Mouse (Mus musculus) myocyte (in vitro differentiated cells): ENCODE data around the gene St6galnac4. TPM values are rescaled to one million over a fixed set of nuclear protein-coding genes. Genes with fewer than 3 reads are reported as not detected.

Experiments
- H3K27me3 ChIP-seq: one replicate; pipeline ENCODE4 v1.6.1; 2011; ENCODE audit not compliant: control insufficient read depth, insufficient read depth, insufficient read length
- H3K36me3 ChIP-seq: one replicate; pipeline ENCODE4 v1.6.1; 2011; ENCODE audit not compliant: control insufficient read depth, insufficient read depth
- H3K4me2 ChIP-seq: one replicate; pipeline ENCODE4 v1.6.1; 2011; ENCODE audit warnings: low read depth, control low read depth
- H3K4me3 ChIP-seq: one replicate; pipeline ENCODE4 v1.5.1; 2011; ENCODE audit warnings: mild to moderate bottlenecking, control low read depth, moderate library complexity
- H3K79me2 ChIP-seq: one replicate; pipeline ENCODE4 v1.6.1; 2011; ENCODE audit not compliant: control insufficient read depth, insufficient read depth
- H3ac ChIP-seq: one replicate; pipeline ENCODE4 v1.6.1; 2011; ENCODE audit not compliant: control insufficient read depth, insufficient read length
- CEBPB ChIP-seq: IDR thresholded peaks from 2 replicates; pipeline ENCODE4 v1.6.1; 2011; ENCODE audit warnings: mild to moderate bottlenecking, moderate library complexity; ENCODE audit not compliant: poor library complexity, insufficient read depth, severe bottlenecking
- E2F4 ChIP-seq: IDR thresholded peaks from one replicate; pipeline ENCODE4 v1.6.1; 2011; ENCODE audit warnings: mild to moderate bottlenecking, control low read depth, moderate library complexity; ENCODE audit not compliant: insufficient read depth
- MAX ChIP-seq: IDR thresholded peaks from one replicate; pipeline ENCODE4 v1.6.1; 2011; ENCODE audit warnings: low read depth, mild to moderate bottlenecking, control low read depth
- MYOD1 ChIP-seq, 3 experiments: IDR thresholded peaks; one replicate each; pipeline ENCODE4 v1.6.1; 2011; ENCODE audit warnings: control low read depth in 2 of 3, low read depth in 2 of 3, mild to moderate bottlenecking in 2 of 3, moderate library complexity in 1 of 3; ENCODE audit not compliant: insufficient read length in 2 of 3, control insufficient read depth in 1 of 3
- MYOG ChIP-seq, 3 experiments: IDR thresholded peaks; one replicate each; pipeline ENCODE4 v1.6.1; 2011; ENCODE audit warnings: control low read depth in 2 of 3, low read depth in 2 of 3, mild to moderate bottlenecking in 2 of 3; ENCODE audit not compliant: insufficient read length in 2 of 3, control insufficient read depth in 1 of 3, insufficient read depth in 1 of 3
- POLR2A ChIP-seq: IDR thresholded peaks from one replicate; pipeline ENCODE4 v1.6.1; 2011; ENCODE audit warnings: low read depth, mild to moderate bottlenecking, control low read depth, moderate library complexity; ENCODE audit not compliant: insufficient read length
- POLR2AphosphoS2 ChIP-seq: IDR thresholded peaks from one replicate; pipeline ENCODE4 v1.6.1; 2011; ENCODE audit warnings: low read depth, control low read depth; ENCODE audit not compliant: insufficient read length
- REST ChIP-seq: IDR thresholded peaks from one replicate; pipeline ENCODE4 v1.6.1; 2011; ENCODE audit warnings: mild to moderate bottlenecking, control low read depth, moderate library complexity; ENCODE audit not compliant: insufficient read depth, insufficient read length
- SRF ChIP-seq: IDR thresholded peaks from one replicate; pipeline ENCODE4 v1.6.1; 2011; ENCODE audit warnings: low read depth; ENCODE audit not compliant: control insufficient read depth, insufficient read length
- TCF12 ChIP-seq: IDR thresholded peaks from one replicate; pipeline ENCODE4 v1.6.1; 2011; ENCODE audit warnings: mild to moderate bottlenecking, control low read depth; ENCODE audit not compliant: poor library complexity, insufficient read depth, severe bottlenecking
- TCF3 ChIP-seq: IDR thresholded peaks from one replicate; pipeline ENCODE4 v1.6.1; 2011; ENCODE audit warnings: low read depth, control low read depth; ENCODE audit not compliant: insufficient read length
- USF1 ChIP-seq: IDR thresholded peaks from one replicate; pipeline ENCODE4 v1.6.1; 2011; ENCODE audit warnings: low read depth, mild to moderate bottlenecking, control low read depth, moderate library complexity
- polyA plus RNA-seq: library from polyadenylated mRNA; unstranded; fragments of >200 nt; fragmentation: generic; extraction: Trizol; gene quantifications from one replicate; pipeline ENCODE4 v1.2.1, GENCODE M21; 2012; ENCODE audit warnings: missing spikeins

The St6galnac4 gene
- polyA plus RNA-seq, 1 experiment, result 75.4 TPM

DNA sequence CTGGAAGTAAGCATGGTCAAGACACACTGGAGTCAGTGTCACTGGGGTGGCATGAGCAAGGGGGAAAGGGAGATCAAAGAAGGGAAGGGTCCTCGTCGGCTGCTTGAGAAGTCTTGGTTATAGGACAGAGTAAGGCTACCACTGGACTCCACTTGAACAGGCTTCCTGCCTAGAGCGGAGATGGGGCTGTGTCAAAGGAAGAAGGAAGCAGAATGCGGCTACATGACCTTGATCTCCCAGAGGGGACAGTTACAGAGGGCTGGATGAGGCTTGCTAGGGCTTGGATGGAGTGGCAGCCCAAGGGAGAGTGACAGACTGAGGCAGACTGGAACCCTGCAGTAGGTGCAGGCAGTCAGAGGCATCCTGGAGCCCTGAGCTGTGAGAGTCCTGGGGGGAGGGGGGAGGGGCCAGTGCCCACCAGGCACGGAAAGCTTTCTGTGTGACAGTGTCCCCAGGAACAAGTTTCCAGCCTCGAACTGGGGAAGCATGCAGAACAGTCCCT lies 53.7 kb downstream of the St6galnac4 start:
- Histone ChIP-seq H3K4me3 (no peak overlapping the region), H3K27me3 (no peaks in the 10 kb centered on the region), H3ac (no peak overlapping the region), H3K4me2 (no peak overlapping the region), H3K79me2 (no peaks in the 10 kb centered on the region), H3K36me3 (no peaks in the 10 kb centered on the region)
- TF ChIP-seq REST (no peak), TCF12 (no peak), POLR2A (no peak), E2F4 (no peak), USF1 (no peak), SRF (no peak), MYOG (IDR thresholded peaks at IDR 0.05; ENCODE audit: control insufficient read depth in 1 of 3, insufficient read depth in 1 of 3, insufficient read length in 2 of 3, low read depth in 2 of 3) (no peak), MYOD1 (IDR thresholded peaks at IDR 0.05; ENCODE audit: control insufficient read depth in 1 of 3, insufficient read length in 2 of 3, low read depth in 2 of 3) (no peak)

DNA sequence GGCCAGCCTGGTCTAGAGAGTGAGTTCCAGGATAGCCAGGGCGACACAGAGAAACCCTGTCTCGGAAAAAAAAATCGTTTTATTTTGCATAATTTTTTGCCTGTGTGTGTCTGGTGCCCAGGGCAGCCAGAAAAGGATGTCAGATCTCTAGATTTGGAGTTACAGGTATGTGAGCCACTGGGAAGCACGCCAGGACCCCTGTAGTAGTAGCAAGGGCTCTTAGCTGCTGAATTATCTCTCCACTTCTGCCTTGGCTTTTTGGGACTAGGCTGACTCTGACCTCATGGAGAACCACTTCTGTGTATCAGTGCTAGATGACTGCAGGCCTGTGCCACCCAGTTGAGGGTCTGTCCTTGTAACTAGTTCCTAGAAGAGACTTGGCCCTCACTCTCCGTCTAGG lies 54.9 kb downstream of the St6galnac4 start:
- Histone ChIP-seq H3K4me3 (no peak overlapping the region), H3K27me3 (no peaks in the 10 kb centered on the region), H3K79me2 (no peaks in the 10 kb centered on the region), H3K4me2 (no peak overlapping the region), H3K36me3 (no peaks in the 10 kb centered on the region), H3ac (no peak overlapping the region)
- TF ChIP-seq SRF (no peak), CEBPB (no peak), POLR2AphosphoS2 (no peak), MYOG (IDR thresholded peaks at IDR 0.05; ENCODE audit: control insufficient read depth in 1 of 3, insufficient read depth in 1 of 3, insufficient read length in 2 of 3, low read depth in 2 of 3) (no peak), POLR2A (no peak)

- Histone ChIP-seq H3K27me3 (no peaks in the 10 kb centered on the region), H3ac (no peak overlapping the region), H3K4me3 (no peak overlapping the region), H3K36me3 (no peaks in the 10 kb centered on the region), H3K4me2 (no peak overlapping the region), H3K79me2 (no peaks in the 10 kb centered on the region)
- TF ChIP-seq E2F4 (no peak), USF1 (no peak), CEBPB (no peak), TCF12 (no peak), TCF3 (no peak), POLR2AphosphoS2 (no peak), POLR2A (no peak), MYOD1 (IDR thresholded peaks at IDR 0.05; ENCODE audit: control insufficient read depth in 1 of 3, insufficient read length in 2 of 3, low read depth in 2 of 3) (no peak), MYOG (IDR thresholded peaks at IDR 0.05; ENCODE audit: control insufficient read depth in 1 of 3, insufficient read depth in 1 of 3, insufficient read length in 2 of 3, low read depth in 2 of 3) (no peak), REST (no peak)
These were observed 55.9 kb downstream of the St6galnac4 start for GRCm38 (mm10) chr2:32642813-32643212.

GRCm38 (mm10) chr2:32644083-32644482 lies 57.2 kb downstream of the St6galnac4 start:
- TF ChIP-seq SRF (no peak), POLR2AphosphoS2 (no peak), TCF3 (no peak), E2F4 (no peak), MAX (no peak), USF1 (no peak), TCF12 (no peak), CEBPB (no peak), POLR2A (no peak), MYOG (IDR thresholded peaks at IDR 0.05; ENCODE audit: control insufficient read depth in 1 of 3, insufficient read depth in 1 of 3, insufficient read length in 2 of 3, low read depth in 2 of 3) (no peak), REST (no peak), MYOD1 (IDR thresholded peaks at IDR 0.05; ENCODE audit: control insufficient read depth in 1 of 3, insufficient read length in 2 of 3, low read depth in 2 of 3) (no peak)
- H3K4me3 ChIP-seq, result no peak overlapping the region
- H3K27me3 ChIP-seq, result no peaks in the 10 kb centered on the region
- H3K4me2 ChIP-seq, result no peak overlapping the region
- no peaks in the 10 kb centered on the region for H3K36me3 ChIP-seq
- H3ac ChIP-seq, result no peak overlapping the region
- H3K79me2 ChIP-seq, result no peaks in the 10 kb centered on the region

- no peak overlapping the region for H3K4me2 ChIP-seq
- TF ChIP-seq MYOG (IDR thresholded peaks at IDR 0.05; ENCODE audit: control insufficient read depth in 1 of 3, insufficient read depth in 1 of 3, insufficient read length in 2 of 3, low read depth in 2 of 3) (no peak), MYOD1 (IDR thresholded peaks at IDR 0.05; ENCODE audit: control insufficient read depth in 1 of 3, insufficient read length in 2 of 3, low read depth in 2 of 3) (no peak), USF1 (no peak), SRF (no peak), REST (no peak), TCF12 (no peak), E2F4 (no peak), POLR2AphosphoS2 (no peak), TCF3 (no peak), MAX (no peak), POLR2A (no peak), CEBPB (no peak)
- no peaks in the 10 kb centered on the region for H3K79me2 ChIP-seq
- H3K27me3 ChIP-seq, result no peaks in the 10 kb centered on the region
- no peak overlapping the region for H3ac ChIP-seq
- H3K36me3 ChIP-seq, result no peaks in the 10 kb centered on the region
- H3K4me3 ChIP-seq, result no peak overlapping the region
These were observed 58.0 kb downstream of the St6galnac4 start for GRCm38 (mm10) chr2:32644799-32645475.
